Mouse (Mus musculus): ENCODE data around the gene Azin2. TPM values are rescaled to one million over a fixed set of nuclear protein-coding genes. Genes with fewer than 3 reads are reported as not detected.
A peak's percentile ranks its signal among the peaks of the same experiment; 100 is the strongest.

The Azin2 gene
- 10.8 and 12.5 TPM in 2 replicates for polyA plus RNA-seq (2014; fragmentation: Nextera tagmentation; extraction: Ambion mirVana)

- H3K36me3 ChIP-seq (ENCODE audit: control insufficient read depth, insufficient read depth, low read length), result no peaks in the 10 kb centered on the region
- H3K4me2 ChIP-seq (replicated peaks; ENCODE audit: low read depth, low read length), result peak within 1 kb of the TSS; percentile 94
- peak within 1 kb of the TSS; percentile 72 for H3K4me3 ChIP-seq (ENCODE audit: low read depth, low read length)
- ATAC-seq (ENCODE audit: low FRiP score), result peak; percentile 95
- H3K9me3 ChIP-seq (ENCODE audit: control insufficient read depth, low read length), result no peaks in the 10 kb centered on the region
- H3K9ac ChIP-seq (ENCODE audit: low read depth, low read length), result peak within 1 kb of the TSS; percentile 80
- under 1% methylated on average over 53 of the region's 72 CpGs for WGBS
- peaks cover 5% of the 10 kb centered on the region for H3K27me3 ChIP-seq (ENCODE audit: control insufficient read depth, insufficient read depth, low read length)
- peak within 1 kb of the TSS; percentile 42; the same call in 1 of the 2 replicates for H3K27ac ChIP-seq (ENCODE audit: low read depth, low read length)
- peak; percentile 97 for DNase-seq (ENCODE audit: low spot score)
- 0 out of 2 replicates have a peak, but pooled peaks cover 4% of the 10 kb centered on the region for H3K4me1 ChIP-seq (replicated peaks; ENCODE audit: control insufficient read depth, insufficient read depth, low read length)
Measured at GRCm38 (mm10) chr4:128962029-128962925, at the start of gene Azin2. Gene Azin2 (minus strand): TSS chr4:128962442.

GRCm38 (mm10) chr4:129011604-129012121 is 49.4 kb upstream of the Azin2 start:
- Histone ChIP-seq H3K4me3 (ENCODE audit: low read depth, low read length) (no peak overlapping the region), H3K27ac (ENCODE audit: low read depth, low read length) (no peak overlapping the region), H3K27me3 (ENCODE audit: control insufficient read depth, insufficient read depth, low read length) (no peaks in the 10 kb centered on the region), H3K9ac (ENCODE audit: low read depth, low read length) (no peak overlapping the region), H3K36me3 (ENCODE audit: control insufficient read depth, insufficient read depth, low read length) (peaks cover 6% of the 10 kb centered on the region), H3K4me2 (replicated peaks; ENCODE audit: low read depth, low read length) (no peak overlapping the region), H3K9me3 (ENCODE audit: control insufficient read depth, low read length) (no peaks in the 10 kb centered on the region), H3K4me1 (replicated peaks; ENCODE audit: control insufficient read depth, insufficient read depth, low read length) (no peaks in the 10 kb centered on the region)
- WGBS, result 46% methylated on average over 15 of the region's 15 CpGs
- no peak for DNase-seq (ENCODE audit: low spot score)
- ATAC-seq (ENCODE audit: low FRiP score), result no peak

GRCm38 (mm10) chr4:129009521-129009920 is 47.3 kb upstream of the Azin2 start:
- Histone ChIP-seq H3K4me1 (replicated peaks; ENCODE audit: control insufficient read depth, insufficient read depth, low read length) (no peaks in the 10 kb centered on the region), H3K27ac (ENCODE audit: low read depth, low read length) (no peak overlapping the region), H3K4me3 (ENCODE audit: low read depth, low read length) (no peak overlapping the region), H3K9me3 (ENCODE audit: control insufficient read depth, low read length) (no peaks in the 10 kb centered on the region), H3K4me2 (replicated peaks; ENCODE audit: low read depth, low read length) (no peak overlapping the region), H3K27me3 (ENCODE audit: control insufficient read depth, insufficient read depth, low read length) (no peaks in the 10 kb centered on the region), H3K9ac (ENCODE audit: low read depth, low read length) (no peak overlapping the region), H3K36me3 (ENCODE audit: control insufficient read depth, insufficient read depth, low read length) (peaks cover 6% of the 10 kb centered on the region)
- 65% methylated on average over 5 of the region's 5 CpGs for WGBS
- no peak for ATAC-seq (ENCODE audit: low FRiP score)
- no peak for DNase-seq (ENCODE audit: low spot score)

GRCm38 (mm10) chr4:129008672-129009071 is 46.4 kb upstream of the Azin2 start:
- Histone ChIP-seq H3K36me3 (ENCODE audit: control insufficient read depth, insufficient read depth, low read length) (peaks cover 6% of the 10 kb centered on the region), H3K9ac (ENCODE audit: low read depth, low read length) (no peak overlapping the region), H3K27me3 (ENCODE audit: control insufficient read depth, insufficient read depth, low read length) (no peaks in the 10 kb centered on the region), H3K4me3 (ENCODE audit: low read depth, low read length) (no peak overlapping the region), H3K27ac (ENCODE audit: low read depth, low read length) (no peak overlapping the region), H3K9me3 (ENCODE audit: control insufficient read depth, low read length) (no peaks in the 10 kb centered on the region), H3K4me2 (replicated peaks; ENCODE audit: low read depth, low read length) (no peak overlapping the region), H3K4me1 (replicated peaks; ENCODE audit: control insufficient read depth, insufficient read depth, low read length) (no peaks in the 10 kb centered on the region)
- 83% methylated on average over 3 of the region's 3 CpGs for WGBS
- ATAC-seq (ENCODE audit: low FRiP score) (no peak), DNase-seq (ENCODE audit: low spot score) (no peak)

- Histone ChIP-seq H3K27me3 (ENCODE audit: control insufficient read depth, insufficient read depth, low read length) (no peaks in the 10 kb centered on the region), H3K9me3 (ENCODE audit: control insufficient read depth, low read length) (no peaks in the 10 kb centered on the region), H3K4me2 (replicated peaks; ENCODE audit: low read depth, low read length) (no peak overlapping the region), H3K36me3 (ENCODE audit: control insufficient read depth, insufficient read depth, low read length) (peaks cover 8% of the 10 kb centered on the region), H3K9ac (ENCODE audit: low read depth, low read length) (no peak overlapping the region), H3K27ac (ENCODE audit: low read depth, low read length) (no peak overlapping the region), H3K4me3 (ENCODE audit: low read depth, low read length) (no peak overlapping the region), H3K4me1 (replicated peaks; ENCODE audit: control insufficient read depth, insufficient read depth, low read length) (no peaks in the 10 kb centered on the region)
- WGBS, result 85% methylated on average over 12 of the region's 12 CpGs
- ATAC-seq (ENCODE audit: low FRiP score) (no peak), DNase-seq (ENCODE audit: low spot score) (no peak)
Measured at GRCm38 (mm10) chr4:129008006-129008519, 45.8 kb upstream of the Azin2 start.

GRCm38 (mm10) chr4:129003720-129004119 is 41.5 kb upstream of the Azin2 start:
- no peaks in the 10 kb centered on the region for H3K4me1 ChIP-seq (replicated peaks; ENCODE audit: control insufficient read depth, insufficient read depth, low read length)
- DNase-seq (ENCODE audit: low spot score) (no peak), ATAC-seq (ENCODE audit: low FRiP score) (no peak)
- H3K9ac ChIP-seq (ENCODE audit: low read depth, low read length), result no peak overlapping the region
- H3K36me3 ChIP-seq (ENCODE audit: control insufficient read depth, insufficient read depth, low read length), result peaks cover 5% of the 10 kb centered on the region; the same call in 1 of the 2 replicates
- no peak overlapping the region for H3K4me3 ChIP-seq (ENCODE audit: low read depth, low read length)
- H3K9me3 ChIP-seq (ENCODE audit: control insufficient read depth, low read length), result no peaks in the 10 kb centered on the region
- 88% methylated on average over 8 of the region's 8 CpGs for WGBS
- H3K27ac ChIP-seq (ENCODE audit: low read depth, low read length), result no peak overlapping the region
- no peak overlapping the region for H3K4me2 ChIP-seq (replicated peaks; ENCODE audit: low read depth, low read length)
- no peaks in the 10 kb centered on the region for H3K27me3 ChIP-seq (ENCODE audit: control insufficient read depth, insufficient read depth, low read length)

GRCm38 (mm10) chr4:129000786-129001185 is 38.5 kb upstream of the Azin2 start:
- Histone ChIP-seq H3K9me3 (ENCODE audit: control insufficient read depth, low read length) (no peaks in the 10 kb centered on the region), H3K4me3 (ENCODE audit: low read depth, low read length) (no peak overlapping the region), H3K27ac (ENCODE audit: low read depth, low read length) (no peak overlapping the region), H3K9ac (ENCODE audit: low read depth, low read length) (no peak overlapping the region), H3K36me3 (ENCODE audit: control insufficient read depth, insufficient read depth, low read length) (peaks cover 4% of the 10 kb centered on the region; the same call in 1 of the 2 replicates), H3K27me3 (ENCODE audit: control insufficient read depth, insufficient read depth, low read length) (no peaks in the 10 kb centered on the region), H3K4me1 (replicated peaks; ENCODE audit: control insufficient read depth, insufficient read depth, low read length) (no peaks in the 10 kb centered on the region), H3K4me2 (replicated peaks; ENCODE audit: low read depth, low read length) (no peak overlapping the region)
- 92% methylated on average over 3 of the region's 3 CpGs for WGBS
- DNase-seq (ENCODE audit: low spot score) (no peak), ATAC-seq (ENCODE audit: low FRiP score) (no peak)

- H3K27ac ChIP-seq (ENCODE audit: low read depth, low read length), result no peak overlapping the region
- H3K36me3 ChIP-seq (ENCODE audit: control insufficient read depth, insufficient read depth, low read length), result peaks cover 4% of the 10 kb centered on the region; the same call in 1 of the 2 replicates
- H3K4me2 ChIP-seq (replicated peaks; ENCODE audit: low read depth, low read length), result no peak overlapping the region
- ATAC-seq (ENCODE audit: low FRiP score) (no peak), DNase-seq (ENCODE audit: low spot score) (no peak)
- no peaks in the 10 kb centered on the region for H3K27me3 ChIP-seq (ENCODE audit: control insufficient read depth, insufficient read depth, low read length)
- WGBS, result 91% methylated on average over 8 of the region's 8 CpGs
- H3K9ac ChIP-seq (ENCODE audit: low read depth, low read length), result no peak overlapping the region
- peaks cover 6% of the 10 kb centered on the region; the same call in 1 of the 2 replicates for H3K4me1 ChIP-seq (replicated peaks; ENCODE audit: control insufficient read depth, insufficient read depth, low read length)
- H3K9me3 ChIP-seq (ENCODE audit: control insufficient read depth, low read length), result no peaks in the 10 kb centered on the region
- no peak overlapping the region for H3K4me3 ChIP-seq (ENCODE audit: low read depth, low read length)
Measured at GRCm38 (mm10) chr4:128998401-128998800, 36.2 kb upstream of the Azin2 start.

All from hindbrain, embryonic 11.5 days (tissue).